Mouse (Mus musculus) embryo, embryonic 9.5 days (tissue): ENCODE results near the gene Fam186b.
"Not testable (repeated sequence)": the region's sequence is repeated elsewhere in the genome, so short reads cannot be mapped to it uniquely, and the experiment has no call there.

Experiments
- DNase-seq: peaks from one replicate; pipeline ENCODE4 v3.0.0-alpha.2; 2017; ENCODE audit errors: extremely low spot score

The Fam186b gene

GRCm38 (mm10) chr15:99259730-99260252 is 35.9 kb downstream of the Fam186b start:
- peak; percentile 88 for DNase-seq

- no peak for DNase-seq
These were observed 36.4 kb downstream of the Fam186b start for GRCm38 (mm10) chr15:99259167-99259729.

GRCm38 (mm10) chr15:99255241-99255749 is 40.4 kb downstream of the Fam186b start:
- DNase-seq: no peak

GRCm38 (mm10) chr15:99254477-99255005 is 41.1 kb downstream of the Fam186b start:
- no peak for DNase-seq

- DNase-seq: no peak
These were observed 41.9 kb downstream of the Fam186b start for GRCm38 (mm10) chr15:99253772-99254171.

GRCm38 (mm10) chr15:99253175-99253479 is 42.6 kb downstream of the Fam186b start:
- DNase-seq: not testable (repeated sequence)

GRCm38 (mm10) chr15:99252381-99253174 is 43.1 kb downstream of the Fam186b start:
- DNase-seq: peak; percentile 25

GRCm38 (mm10) chr15:99251626-99252380 is 43.9 kb downstream of the Fam186b start, which contains the start of gene Mcrs1:
Gene Mcrs1, minus strand, starts transcription at chr15:99251961.
- DNase-seq: peak; percentile 95

GRCm38 (mm10) chr15:99251111-99251510 is 44.6 kb downstream of the Fam186b start:
- not testable (repeated sequence) for DNase-seq

GRCm38 (mm10) chr15:99249938-99250337 is 45.8 kb downstream of the Fam186b start:
- no peak for DNase-seq

- DNase-seq: no peak
These were observed 46.7 kb downstream of the Fam186b start for GRCm38 (mm10) chr15:99248972-99249371.

GRCm38 (mm10) chr15:99246736-99247135 is 49.0 kb downstream of the Fam186b start:
- not testable (repeated sequence) for DNase-seq

- no peak for DNase-seq
These were observed 53.6 kb downstream of the Fam186b start for GRCm38 (mm10) chr15:99242045-99242444.

GRCm38 (mm10) chr15:99241249-99241648 is 54.4 kb downstream of the Fam186b start:
- DNase-seq: no peak

GRCm38 (mm10) chr15:99240129-99240528 is 55.6 kb downstream of the Fam186b start:
- no peak for DNase-seq

- no peak for DNase-seq
These were observed 57.7 kb downstream of the Fam186b start for GRCm38 (mm10) chr15:99238006-99238405.

- no peak for DNase-seq
These were observed 61.2 kb downstream of the Fam186b start for GRCm38 (mm10) chr15:99234326-99235010.

GRCm38 (mm10) chr15:99233719-99234118 is 62.0 kb downstream of the Fam186b start:
- DNase-seq: no peak

- DNase-seq: no peak
These were observed 63.7 kb downstream of the Fam186b start for GRCm38 (mm10) chr15:99231998-99232397.

- DNase-seq: no peak
These were observed 69.6 kb downstream of the Fam186b start for GRCm38 (mm10) chr15:99226090-99226489.

GRCm38 (mm10) chr15:99225081-99225810 is 70.4 kb downstream of the Fam186b start:
- peak; percentile 27 for DNase-seq
